Mouse (Mus musculus) myocyte (in vitro differentiated cells): ENCODE measurements around the gene Rcc1.

Experiments used
- CEBPB ChIP-seq: IDR thresholded peaks from 2 replicates; pipeline ENCODE4 v1.6.1; 2011; ENCODE audit warnings: mild to moderate bottlenecking, moderate library complexity; ENCODE audit not compliant: poor library complexity, insufficient read depth, severe bottlenecking
- E2F4 ChIP-seq: IDR thresholded peaks from one replicate; pipeline ENCODE4 v1.6.1; 2011; ENCODE audit warnings: mild to moderate bottlenecking, control low read depth, moderate library complexity; ENCODE audit not compliant: insufficient read depth
- MAX ChIP-seq: IDR thresholded peaks from one replicate; pipeline ENCODE4 v1.6.1; 2011; ENCODE audit warnings: low read depth, mild to moderate bottlenecking, control low read depth
- MYOG ChIP-seq, 3 experiments: IDR thresholded peaks; one replicate each; pipeline ENCODE4 v1.6.1; 2011; ENCODE audit warnings: control low read depth in 2 of 3, low read depth in 2 of 3, mild to moderate bottlenecking in 2 of 3; ENCODE audit not compliant: insufficient read length in 2 of 3, control insufficient read depth in 1 of 3, insufficient read depth in 1 of 3
- POLR2A ChIP-seq: IDR thresholded peaks from one replicate; pipeline ENCODE4 v1.6.1; 2011; ENCODE audit warnings: low read depth, mild to moderate bottlenecking, control low read depth, moderate library complexity; ENCODE audit not compliant: insufficient read length
- SRF ChIP-seq: IDR thresholded peaks from one replicate; pipeline ENCODE4 v1.6.1; 2011; ENCODE audit warnings: low read depth; ENCODE audit not compliant: control insufficient read depth, insufficient read length
- TCF12 ChIP-seq: IDR thresholded peaks from one replicate; pipeline ENCODE4 v1.6.1; 2011; ENCODE audit warnings: mild to moderate bottlenecking, control low read depth; ENCODE audit not compliant: poor library complexity, insufficient read depth, severe bottlenecking
- USF1 ChIP-seq: IDR thresholded peaks from one replicate; pipeline ENCODE4 v1.6.1; 2011; ENCODE audit warnings: low read depth, mild to moderate bottlenecking, control low read depth, moderate library complexity

DNA sequence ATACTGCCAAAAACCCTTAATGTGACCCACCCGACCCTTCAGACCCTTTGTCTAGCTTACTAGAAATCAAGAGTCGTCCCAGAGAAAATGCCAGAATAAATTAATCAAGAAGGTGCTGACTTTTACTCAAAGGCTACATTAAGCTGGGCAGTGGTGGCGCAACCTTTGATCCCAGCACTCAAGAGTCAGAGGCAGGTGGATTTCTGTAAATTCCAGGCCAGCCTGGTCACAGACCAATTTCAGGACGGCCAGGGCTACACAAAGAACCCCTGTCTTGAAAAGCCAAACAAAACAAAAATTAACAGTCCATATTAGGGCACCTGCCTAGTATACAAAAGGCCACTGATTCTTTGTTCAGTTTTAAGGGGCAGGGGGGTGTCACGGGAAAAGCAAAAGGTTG is 26.9 kb downstream of the Rcc1 start:
- TF ChIP-seq POLR2A (no peak), MAX (no peak), SRF (no peak), CEBPB (no peak), TCF12 (no peak), MYOG (IDR thresholded peaks at IDR 0.05; ENCODE audit: control insufficient read depth in 1 of 3, insufficient read depth in 1 of 3, insufficient read length in 2 of 3, low read depth in 2 of 3) (no peak), E2F4 (no peak), USF1 (no peak)
